In genomic region chr12:5101411-5102024, GRCm38 (mm10) we compare ENCODE assay signal across 8 mouse cellular contexts.
A peak's percentile ranks its signal among the peaks of the same experiment; 100 is the strongest.
DNase-seq lines count a peak whose midpoint lies in the region; ATAC-seq and TF ChIP-seq lines count a peak whose summit lies in the region.

No protein-coding gene starts in this region.

- no peak overlapping the region for H3K4me3 ChIP-seq in heart, adult 2 months
- no peak overlapping the region for H3K4me3 ChIP-seq in kidney, embryonic 15.5 days (replicated peaks)

- intact Hi-C loops in heart, adult 2 months (cut with DNase I): no loop called here

- H3K4me2 ChIP-seq in kidney, embryonic 15.5 days: no peak overlapping the region

- H3K9me3 ChIP-seq in kidney, embryonic 15.5 days (replicated peaks): no peaks in the 10 kb centered on the region

- no peaks in the 10 kb centered on the region for H3K36me3 ChIP-seq in heart, adult 2 months (ENCODE audit: control insufficient read depth, insufficient read depth, low read length)
- no peaks in the 10 kb centered on the region for H3K36me3 ChIP-seq in kidney, embryonic 15.5 days

- ATAC-seq in kidney, embryonic 15.5 days (replicated peaks; ENCODE audit: low FRiP score): 0 out of 2 replicates have a peak, but pooled peaks have one; percentile 15
- ATAC-seq in granulocyte monocyte progenitor cell, adult 5-6 weeks (replicated peaks; ENCODE audit: poor library complexity, severe bottlenecking): no peak

- no peaks in the 10 kb centered on the region for H3K27me3 ChIP-seq in heart, adult 2 months (ENCODE audit: control insufficient read depth, insufficient read depth, low read length)
- no peaks in the 10 kb centered on the region for H3K27me3 ChIP-seq in kidney, embryonic 15.5 days

- WGBS in heart, adult 2 months: 48% methylated on average over 13 of the region's 13 CpGs
- WGBS in kidney, embryonic 15.5 days: 47% methylated on average over 13 of the region's 13 CpGs

- no peak overlapping the region for H3K27ac ChIP-seq in heart, adult 2 months
- H3K27ac ChIP-seq in kidney, embryonic 15.5 days: no peak overlapping the region

- TF ChIP-seq EP300 in heart, adult 2 months (IDR thresholded peaks at IDR 0.05; ENCODE audit: insufficient read depth, low read depth, low read length): no peak

- H3K79me2 ChIP-seq in heart, adult 2 months (replicated peaks; ENCODE audit: control insufficient read depth, insufficient read depth, low read length): no peaks in the 10 kb centered on the region

- TF ChIP-seq POLR2A in heart, adult 2 months (IDR thresholded peaks at IDR 0.05; ENCODE audit: insufficient read depth, low read depth, low read length): no peak

- H3K9ac ChIP-seq in heart, adult 2 months (ENCODE audit: low read depth, low read length): no peak overlapping the region
- H3K9ac ChIP-seq in kidney, embryonic 15.5 days: no peak overlapping the region

- no peak for TF ChIP-seq CTCF in heart, adult 2 months (IDR thresholded peaks at IDR 0.05)

- peak; percentile 44 for DNase-seq in heart, postnatal 4 days
- no peak for DNase-seq in heart, adult 2 months
- DNase-seq in right cerebral cortex, postnatal 4 days: peak; percentile 52
- DNase-seq in right cerebral cortex, adult 2 months (ENCODE audit: low spot score in 2 of 2): no peak
- DNase-seq in yolk sac, embryonic 10.5 days (ENCODE audit: low spot score): no peak
- no peak for DNase-seq in embryo, embryonic 11 days

- H3K4me1 ChIP-seq in heart, adult 2 months (ENCODE audit: control insufficient read depth, insufficient read depth, low read length): no peaks in the 10 kb centered on the region
- H3K4me1 ChIP-seq in kidney, embryonic 15.5 days: peaks cover 10% of the 10 kb centered on the region

Comparison
In these comparisons a context has a peak if more than half of its experiments do, and no peak if none do; other contexts are left out.
1. DNase-seq: peak in heart, postnatal 4 days (single experiment) and right cerebral cortex, postnatal 4 days (single experiment); none in heart, adult 2 months (0 of 2), right cerebral cortex, adult 2 months (0 of 2), yolk sac, embryonic 10.5 days (single experiment) and embryo, embryonic 11 days (single experiment).